Mouse (Mus musculus) urinary bladder, postnatal 36 days (tissue): ENCODE data around the gene Vax1.

Source experiments
- DNase-seq, 2 experiments: peaks; one replicate each; pipeline ENCODE4 v3.0.0; 2022; ENCODE audit warnings: low spot score in 2 of 2, mixed read lengths in 1 of 2

Gene Vax1

DNA sequence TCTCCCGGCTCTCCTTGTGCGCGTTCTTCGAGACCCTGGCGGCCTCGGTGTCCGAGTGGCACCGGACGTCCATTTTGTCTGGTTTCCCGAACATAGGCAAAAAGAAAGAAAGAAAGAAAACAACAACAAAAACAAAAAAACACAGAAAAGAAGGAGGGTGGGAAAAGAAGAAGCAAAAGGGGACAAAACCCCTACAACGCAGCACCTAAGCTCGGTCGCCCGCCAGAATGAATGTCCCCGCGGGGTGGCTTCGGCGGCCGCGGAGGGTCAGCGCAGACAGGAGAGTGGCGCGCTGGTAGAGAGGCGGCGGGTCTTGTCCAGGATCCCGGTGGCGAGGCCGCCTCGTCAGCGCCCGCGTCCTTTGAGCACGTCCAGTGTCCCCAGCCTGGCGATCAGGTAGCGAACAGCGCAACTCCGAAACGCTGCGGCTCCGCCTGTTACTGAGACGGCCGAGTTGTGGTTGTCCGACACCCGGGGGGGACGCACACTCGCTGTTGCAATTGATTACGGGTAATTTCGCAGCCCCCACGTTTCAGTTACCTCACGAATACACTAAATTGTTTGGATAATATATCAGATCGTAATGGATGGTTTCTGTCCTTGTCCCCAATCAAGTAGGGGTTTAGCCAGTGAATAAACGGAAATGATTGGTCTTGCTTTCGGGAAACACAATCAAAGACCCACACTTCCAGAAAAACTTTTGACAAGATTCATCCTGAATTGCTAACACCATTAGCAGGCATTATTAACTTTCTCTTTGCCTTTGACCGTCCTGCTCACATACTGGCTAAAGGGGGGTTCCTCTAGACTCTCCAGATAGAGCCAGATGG lies at the start of gene Vax1:
Vax1 (minus strand) TSS at position 121 of the 830 bp plus-strand sequence.
- peak in 1 of 2 experiments; percentile 4 for DNase-seq

DNA sequence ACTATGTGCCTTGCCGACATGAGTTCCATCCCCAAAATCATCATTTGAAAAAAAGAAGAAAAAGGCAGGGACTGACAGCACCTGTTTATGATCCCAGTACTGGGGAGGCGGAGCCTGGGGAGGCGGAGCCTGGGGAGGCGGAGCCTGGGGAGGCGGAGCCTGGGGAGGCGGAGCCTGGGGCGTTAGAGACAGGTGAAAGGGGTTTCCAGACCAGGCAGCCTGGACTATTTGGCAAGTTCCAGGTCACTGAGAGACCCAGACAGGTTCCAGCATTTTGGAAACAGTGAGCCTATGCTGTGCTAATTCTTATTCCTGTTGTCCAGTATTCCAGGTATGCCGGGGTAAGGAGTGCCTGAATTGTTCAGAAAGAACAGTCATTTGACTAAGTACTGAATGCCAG lies 49.1 kb upstream of the Vax1 start, which contains the start of gene Kcnk18:
Kcnk18 (plus strand) TSS at position 224 of the 400 bp plus-strand sequence.
- no peak for DNase-seq

DNA sequence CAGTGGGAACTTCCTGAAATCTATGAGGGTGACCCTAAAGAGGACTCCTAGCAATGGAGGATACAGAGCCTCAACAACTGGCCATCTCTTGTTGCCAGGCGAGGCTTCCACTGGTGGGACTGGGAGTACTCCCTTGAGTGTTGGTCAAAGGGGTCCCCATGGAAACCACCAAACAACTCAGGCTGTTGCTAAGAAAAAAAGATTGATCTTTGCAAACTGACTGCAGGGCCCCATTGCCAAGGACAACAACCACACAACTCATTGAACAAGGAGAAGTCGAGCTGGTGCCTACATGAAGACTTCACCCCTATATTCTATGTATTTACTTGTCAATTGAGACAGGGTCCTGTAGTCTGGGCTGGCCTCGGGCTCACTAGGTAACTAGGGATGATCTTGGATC lies 47.0 kb upstream of the Vax1 start:
- DNase-seq = no peak

DNA sequence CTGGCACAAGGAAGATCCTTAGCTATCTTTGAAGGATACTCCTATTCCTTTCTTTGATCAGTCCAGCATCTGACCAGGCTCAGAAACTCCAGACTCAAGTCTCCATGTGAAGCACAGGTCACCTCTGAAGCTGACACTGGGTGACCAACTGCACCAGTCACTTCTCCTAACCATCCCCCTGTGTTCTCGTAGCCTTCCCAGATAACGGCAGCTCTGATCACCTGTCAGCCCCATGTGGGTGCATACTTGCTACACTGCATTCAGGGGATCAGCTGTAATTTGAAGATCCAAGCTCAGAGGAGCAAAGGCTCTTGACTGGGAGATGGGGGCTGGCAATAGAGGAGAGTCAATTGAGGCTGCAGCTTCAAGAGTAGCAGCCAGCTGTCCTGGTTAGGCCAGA lies 39.1 kb upstream of the Vax1 start:
- DNase-seq = no peak

DNA sequence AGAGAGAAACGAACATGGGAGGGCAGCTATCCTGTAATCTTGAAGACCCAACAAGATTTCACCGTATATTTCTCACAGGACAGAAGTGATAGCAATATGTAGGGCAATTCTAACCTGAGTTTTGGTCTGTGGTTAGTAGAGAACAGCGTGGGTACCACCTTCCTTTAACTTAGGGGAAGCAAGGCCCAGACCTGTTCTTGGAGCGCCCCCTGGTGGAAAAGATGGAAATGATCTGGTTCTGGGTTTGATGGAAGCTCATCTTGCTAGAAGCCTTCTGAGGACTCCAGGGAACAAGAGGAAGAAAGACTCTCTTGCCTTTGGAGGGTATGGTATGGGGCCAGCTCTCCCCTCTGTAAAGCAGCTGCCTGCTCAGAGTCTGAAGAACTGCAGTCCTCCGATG lies 38.6 kb upstream of the Vax1 start:
- DNase-seq = peak; percentile 39 to 41

DNA sequence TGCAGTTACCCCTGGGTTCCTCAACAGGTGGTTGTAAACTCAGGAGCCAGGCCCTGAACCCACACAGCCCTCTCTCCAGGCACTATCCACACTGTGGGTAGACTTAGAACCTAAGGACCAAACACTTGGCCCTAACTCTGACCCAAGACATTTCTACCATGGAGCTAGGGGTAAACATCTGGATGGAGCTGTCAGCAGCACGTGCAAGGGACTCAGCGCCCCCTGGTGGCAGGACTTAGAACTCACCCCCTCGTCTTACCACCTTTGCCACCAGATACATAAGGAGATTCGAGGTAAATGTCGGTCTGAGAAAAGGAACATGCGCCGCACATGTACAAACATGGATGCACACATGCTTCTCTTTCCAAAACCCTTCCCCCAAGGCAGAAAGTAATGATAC lies 28.3 kb upstream of the Vax1 start:
- peak; percentile 26 to 57 for DNase-seq

DNA sequence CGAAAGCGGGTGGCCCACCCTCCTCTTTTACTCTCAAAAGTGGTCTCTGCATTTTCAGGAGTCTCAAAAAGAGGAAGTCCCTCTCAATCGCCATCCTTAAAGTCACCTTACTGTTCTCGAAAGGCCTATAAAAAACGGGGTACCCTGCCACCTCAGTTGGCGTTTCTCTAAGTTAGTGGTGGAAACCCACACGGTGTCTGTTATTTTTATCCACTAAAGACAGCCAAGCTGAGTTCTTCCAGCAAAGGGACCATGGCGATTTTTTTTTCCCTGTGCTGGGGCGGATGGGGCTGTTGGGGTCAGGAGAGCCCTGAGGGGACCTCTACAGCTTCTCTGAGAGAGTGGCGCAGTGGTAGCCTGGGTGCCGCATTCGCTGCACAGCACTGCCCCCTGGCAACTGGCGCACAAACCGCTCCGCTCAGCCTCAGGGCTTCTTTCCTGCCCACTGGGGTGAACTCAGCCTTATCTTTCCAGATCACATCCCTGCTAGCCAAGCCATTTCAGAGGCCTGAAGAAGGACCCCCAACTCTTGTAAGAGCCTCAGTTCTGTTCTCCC lies 26.3 kb upstream of the Vax1 start:
- peak; percentile 20 to 39 for DNase-seq

DNA sequence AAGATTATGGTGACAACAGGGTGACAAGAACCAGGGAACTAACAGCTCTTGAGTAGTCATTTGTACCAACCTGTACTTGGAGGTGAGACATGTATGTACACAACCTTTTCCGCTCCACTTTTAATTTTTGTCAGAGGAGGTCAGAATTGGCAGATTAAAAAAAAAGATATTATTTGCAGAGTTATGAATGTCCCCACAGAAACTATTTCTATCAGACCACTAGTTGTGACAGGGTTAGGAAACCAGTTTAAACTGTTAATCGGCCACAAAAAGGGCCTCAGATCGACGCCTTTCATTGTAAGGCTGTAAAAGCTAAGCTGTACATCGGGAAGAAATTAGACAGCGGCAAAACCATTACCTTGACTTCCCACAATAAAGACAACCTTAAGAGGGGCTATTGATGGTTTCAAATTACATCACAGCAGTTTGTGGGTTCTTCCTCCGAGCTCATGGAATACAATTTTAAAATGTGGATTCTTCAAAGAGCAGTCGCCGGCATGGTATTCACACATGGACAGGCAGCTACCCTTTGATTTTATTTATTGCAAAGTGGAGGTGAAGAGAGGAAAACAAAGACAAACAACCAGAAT lies 25.4 kb upstream of the Vax1 start:
- DNase-seq = no peak

DNA sequence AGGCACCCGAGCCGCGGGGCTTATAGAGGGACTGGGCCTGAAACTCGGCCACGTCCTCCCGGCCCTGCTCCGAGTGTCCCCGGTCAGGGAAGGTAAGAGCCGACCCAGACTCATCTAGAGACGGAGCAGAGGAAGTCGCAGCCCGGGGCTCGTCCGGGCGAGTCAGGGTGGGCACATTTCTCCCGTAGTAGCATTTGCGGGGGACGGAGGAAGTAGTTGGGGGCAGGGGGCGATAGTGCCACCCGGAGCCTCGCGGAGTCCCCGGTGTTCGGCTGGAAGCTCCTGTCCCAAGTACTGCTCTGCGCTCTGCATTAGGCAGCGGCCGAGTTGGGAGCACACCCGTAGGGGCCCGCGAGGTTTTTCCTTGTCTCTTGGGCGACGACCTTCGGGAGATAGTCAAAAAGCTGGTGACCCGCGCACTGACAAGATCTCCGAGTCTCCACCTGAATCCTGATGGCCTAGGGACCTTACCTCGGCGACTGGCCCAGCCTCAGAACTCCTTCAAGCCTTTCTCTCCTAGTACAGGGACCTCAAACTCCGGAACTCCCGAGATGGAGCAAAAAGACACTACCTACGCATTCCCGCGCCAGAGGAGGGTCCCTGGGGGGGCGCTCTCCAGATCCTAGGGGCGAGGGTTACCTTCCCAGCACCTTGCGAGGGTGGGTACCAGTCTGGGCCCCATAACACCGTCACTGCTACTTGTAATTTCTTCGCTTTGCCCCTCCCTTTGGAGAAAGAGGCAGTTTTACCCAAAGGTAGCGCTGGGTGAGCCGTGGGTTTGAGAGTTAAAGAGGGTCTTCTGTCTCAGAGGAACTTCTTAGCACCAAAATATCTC lies 24.3 kb upstream of the Vax1 start:
- DNase-seq = no peak

DNA sequence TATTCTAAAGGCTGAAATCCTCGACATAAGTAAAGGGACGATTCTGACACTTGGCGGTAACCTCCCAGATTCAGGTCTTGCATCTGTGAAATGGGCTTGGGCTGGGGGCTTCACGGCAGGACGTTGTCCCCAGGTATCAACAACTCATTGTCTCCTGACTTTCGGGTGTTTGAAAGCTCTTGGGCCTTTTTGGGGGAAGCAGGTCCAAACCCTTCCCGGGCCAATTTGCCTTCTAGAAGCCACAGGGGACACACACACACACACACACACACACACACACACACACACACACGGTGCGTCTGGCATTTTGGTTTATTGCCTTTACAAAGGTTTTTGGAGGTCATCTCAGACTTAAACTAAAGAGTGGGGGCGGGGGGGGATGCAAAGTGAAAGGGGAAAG lies 23.6 kb upstream of the Vax1 start:
- DNase-seq = no peak

DNA sequence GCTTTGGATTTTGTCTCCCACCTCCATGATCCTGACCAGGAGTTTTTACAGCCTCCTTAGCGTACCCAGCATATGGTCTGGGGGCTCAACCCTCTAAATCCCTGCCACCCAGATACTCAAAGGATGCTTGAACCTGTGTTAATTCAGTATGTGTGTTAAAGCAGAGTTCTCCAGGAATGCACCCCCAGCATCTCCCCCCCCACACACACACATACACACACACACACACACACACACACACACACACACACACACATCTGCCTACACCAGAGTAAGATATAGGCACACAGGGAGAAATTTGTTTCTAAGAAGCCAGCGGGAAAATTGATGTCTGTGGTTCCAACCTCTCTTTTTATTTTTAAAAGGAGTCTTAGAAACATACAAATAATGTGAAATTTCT lies 22.6 kb upstream of the Vax1 start:
- no peak for DNase-seq

DNA sequence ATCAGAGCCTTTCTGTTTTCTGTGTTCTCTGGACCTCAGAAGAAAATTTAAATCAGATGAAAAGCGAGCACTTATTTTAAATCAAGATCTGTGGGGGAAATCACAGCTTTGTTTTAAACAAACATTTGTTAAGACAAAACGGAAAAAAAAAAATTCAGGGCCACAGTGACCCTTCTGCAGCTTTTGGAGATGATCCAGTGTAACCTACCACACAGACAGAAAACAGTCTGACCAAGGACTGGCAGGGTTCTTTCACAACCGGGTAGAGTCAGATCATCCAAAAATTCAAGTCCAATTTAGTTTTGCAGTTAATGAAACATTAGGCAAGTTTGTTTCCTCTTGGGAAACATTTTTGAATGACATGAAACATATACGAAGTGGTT lies 21.3 kb upstream of the Vax1 start:
- no peak for DNase-seq

DNA sequence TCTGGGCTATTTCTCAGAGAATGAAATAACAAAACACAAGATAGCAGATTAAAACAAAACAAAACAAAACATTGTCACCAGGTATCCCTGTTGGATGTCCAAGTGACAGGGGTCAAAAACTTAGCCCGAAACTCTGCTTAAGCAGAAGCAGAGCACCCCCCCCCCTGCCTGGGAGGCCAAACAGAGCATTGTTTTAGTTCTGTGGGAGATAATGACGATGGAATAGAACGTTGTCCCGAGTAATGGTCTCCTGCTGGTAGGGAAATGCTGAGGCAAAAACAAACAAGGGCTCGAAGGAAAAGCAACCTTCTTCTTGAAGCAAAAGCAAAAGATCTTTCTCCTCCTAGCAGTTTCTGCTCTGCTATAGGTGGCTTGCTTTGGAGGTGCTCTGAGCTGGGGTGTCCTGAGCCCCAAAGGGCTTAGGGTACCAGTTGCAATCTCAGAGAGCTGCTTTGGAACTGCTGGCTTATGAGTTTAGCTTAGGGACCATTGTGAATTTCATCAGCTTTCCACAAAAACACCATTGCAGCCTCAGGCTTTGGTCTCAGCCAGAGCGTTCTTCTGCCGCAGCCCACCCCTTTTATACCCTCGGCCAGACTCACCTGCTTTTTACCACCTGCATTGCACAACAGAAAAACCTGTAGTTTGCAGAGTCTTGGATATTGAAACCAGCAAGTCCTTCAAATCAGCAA lies 20.7 kb upstream of the Vax1 start:
- DNase-seq = no peak

DNA sequence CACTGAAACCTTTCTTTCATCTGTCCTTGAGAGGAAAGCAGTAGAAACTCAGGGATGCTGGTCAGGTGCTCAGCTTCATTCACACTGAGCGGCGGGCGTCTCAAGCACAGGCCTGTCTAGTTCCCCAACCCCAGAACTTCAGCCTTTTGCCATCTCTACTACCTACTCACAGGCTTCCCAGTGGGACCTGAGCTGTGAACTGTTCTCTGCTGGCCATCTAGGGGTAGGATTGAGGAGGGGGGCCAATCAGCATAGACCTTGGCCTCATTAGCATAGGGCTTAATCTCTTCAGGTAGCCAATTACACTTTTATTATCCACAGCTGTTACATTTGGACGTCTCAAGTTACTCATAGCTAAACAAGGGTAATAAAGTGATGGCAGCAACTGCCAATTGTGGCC lies 19.1 kb upstream of the Vax1 start:
- DNase-seq = no peak

DNA sequence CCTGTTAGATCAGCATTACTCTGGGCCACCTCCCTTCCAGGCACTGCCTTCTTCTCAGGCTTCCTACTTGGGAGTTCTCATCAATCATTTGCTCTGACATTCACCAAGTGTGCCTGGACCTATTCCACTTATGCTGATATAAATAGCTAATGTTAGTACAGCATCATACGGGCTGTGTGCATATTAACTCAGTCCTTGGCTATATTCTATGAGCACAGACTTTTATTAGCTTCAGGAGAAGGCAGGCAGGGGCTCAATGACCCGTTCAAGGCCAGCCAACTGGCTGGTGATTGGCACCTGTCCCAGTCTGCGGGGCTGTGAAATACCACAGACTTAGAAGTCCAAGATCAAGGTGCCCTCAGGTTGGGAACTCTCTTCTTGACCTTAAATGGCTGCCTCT lies 14.1 kb upstream of the Vax1 start:
- DNase-seq = no peak

DNA sequence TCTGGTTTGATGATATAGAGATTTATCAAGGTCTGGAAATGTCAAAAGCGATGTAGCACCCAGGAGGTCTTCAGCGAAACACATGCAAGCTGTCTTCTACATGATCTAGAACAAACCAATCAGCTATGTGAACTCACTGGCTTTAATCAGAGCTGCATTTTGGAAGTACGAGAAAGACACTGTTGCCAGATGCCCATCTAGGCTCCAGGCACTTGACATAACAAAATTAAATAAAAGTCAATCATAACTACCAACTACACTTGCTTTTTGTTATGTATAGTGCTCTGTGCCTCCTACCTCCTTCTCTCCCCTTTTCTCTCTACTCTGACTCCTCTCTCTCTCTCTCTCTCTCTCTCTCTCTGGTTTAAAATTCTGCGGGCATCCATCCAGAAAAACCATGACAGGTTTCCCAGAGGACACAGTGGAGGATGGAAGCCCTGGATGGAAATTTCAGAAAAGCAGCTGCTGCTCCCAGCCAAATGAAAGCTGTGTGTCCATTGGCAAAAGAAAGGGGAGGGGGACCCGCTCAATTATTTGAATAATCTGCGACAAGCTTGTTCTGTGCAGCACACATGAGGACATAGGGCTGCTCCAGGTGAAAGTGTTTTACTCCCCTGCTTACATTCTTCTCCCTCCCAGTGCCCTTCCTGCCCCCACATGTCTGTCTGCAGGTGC lies 3.6 kb upstream of the Vax1 start:
- DNase-seq = no peak

DNA sequence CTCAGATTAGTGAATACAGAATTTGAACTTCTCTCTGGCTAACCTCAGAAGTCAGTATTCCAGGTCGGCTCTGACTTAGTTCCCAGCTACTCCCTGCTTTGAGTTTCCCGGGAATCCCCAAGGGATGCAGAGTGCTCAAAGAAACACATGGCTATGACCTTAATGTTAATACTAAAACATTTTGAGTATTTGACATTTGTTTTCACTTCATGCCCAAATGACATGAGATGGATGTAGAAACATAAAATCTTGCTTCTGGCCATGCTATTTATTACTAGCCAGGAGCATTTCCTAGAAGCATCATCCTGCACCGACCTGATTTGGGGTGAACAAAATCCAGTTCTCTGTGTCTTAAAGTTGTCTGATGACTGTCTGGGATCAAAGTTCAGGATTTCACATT lies 2.9 kb upstream of the Vax1 start:
- DNase-seq = no peak

DNA sequence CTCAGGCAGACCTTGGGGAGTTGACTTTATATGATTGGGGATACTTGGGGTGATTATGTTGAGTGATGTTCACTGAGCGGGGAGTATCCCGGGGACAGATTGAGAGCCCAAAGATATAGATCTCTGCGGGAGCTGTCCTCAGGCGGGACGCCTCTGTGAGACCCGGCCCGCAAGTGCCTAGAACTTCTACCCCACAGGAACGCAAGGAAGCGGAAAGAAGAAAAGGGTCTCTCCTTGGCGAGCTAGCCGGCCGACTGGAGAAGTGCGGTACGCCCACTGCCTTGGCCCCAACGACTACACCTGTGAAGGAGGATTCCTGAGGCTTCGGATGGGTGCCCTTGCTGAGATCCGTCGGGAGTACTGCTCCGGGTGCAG lies 2.0 kb upstream of the Vax1 start:
- no peak for DNase-seq

DNA sequence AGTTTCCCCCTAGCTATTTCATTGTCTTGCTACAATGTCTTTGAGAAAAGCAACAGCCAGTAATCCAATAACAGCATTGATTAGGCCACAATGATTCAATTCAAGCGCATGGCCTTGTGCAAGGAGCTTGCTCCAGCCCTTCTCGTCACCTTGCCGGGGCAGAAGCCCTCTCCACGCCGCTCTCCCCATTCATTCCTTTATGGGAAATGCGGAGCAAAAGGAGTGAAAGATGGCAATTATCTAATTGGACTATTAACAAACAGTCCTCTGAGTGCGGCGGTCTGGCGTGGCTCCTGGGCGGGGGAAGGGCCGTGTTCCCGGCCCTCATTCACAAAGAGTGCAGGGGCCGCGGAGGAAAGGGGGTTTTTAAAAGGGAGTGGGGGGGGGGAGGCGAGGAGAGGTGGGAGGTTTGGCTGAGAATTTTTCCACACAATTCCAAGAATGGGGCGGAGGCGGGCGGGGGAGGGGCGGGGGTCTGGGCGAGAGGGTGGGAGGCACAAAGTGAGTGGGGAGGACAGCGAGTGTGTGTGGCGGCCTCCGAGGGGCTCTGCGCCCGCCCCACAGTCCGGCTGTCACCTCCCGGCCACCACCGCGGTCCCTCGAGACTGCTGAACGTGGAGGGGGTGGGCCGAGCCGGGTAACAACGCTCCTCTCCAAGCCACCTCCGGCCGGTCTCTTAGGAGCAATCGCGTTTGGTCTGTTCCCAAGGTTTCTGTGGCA lies 1.5 kb upstream of the Vax1 start:
- DNase-seq = no peak

DNA sequence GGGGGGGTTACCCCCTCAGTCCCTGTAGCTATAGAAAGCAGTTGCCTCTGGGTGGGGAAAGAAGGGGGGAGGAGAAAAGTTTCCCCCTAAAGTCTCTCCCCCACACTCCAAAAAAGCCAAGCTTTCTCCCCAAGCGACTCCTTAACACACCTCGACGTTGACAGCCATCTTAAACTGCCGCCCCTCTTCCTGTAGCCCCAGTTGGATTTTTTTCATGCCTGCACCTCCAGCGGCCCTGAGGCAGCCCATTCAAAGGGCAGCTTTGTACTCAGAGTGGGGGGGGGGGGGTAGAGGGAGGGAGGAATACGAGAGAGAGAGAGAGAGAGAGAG lies 875 bp upstream of the Vax1 start:
- DNase-seq = no peak
